Mouse (Mus musculus) spleen, postnatal 36 days (tissue): ENCODE measurements around the gene Gm2075.
"Not testable (repeated sequence)": the region's sequence is repeated elsewhere in the genome, so short reads cannot be mapped to it uniquely, and the experiment has no call there.

ENCODE experiments used
- DNase-seq, 2 experiments: peaks; one replicate each; pipeline ENCODE4 v3.0.0; 2022; ENCODE audit warnings: low spot score in 2 of 2, mixed read lengths in 1 of 2

The Gm2075 gene

DNA sequence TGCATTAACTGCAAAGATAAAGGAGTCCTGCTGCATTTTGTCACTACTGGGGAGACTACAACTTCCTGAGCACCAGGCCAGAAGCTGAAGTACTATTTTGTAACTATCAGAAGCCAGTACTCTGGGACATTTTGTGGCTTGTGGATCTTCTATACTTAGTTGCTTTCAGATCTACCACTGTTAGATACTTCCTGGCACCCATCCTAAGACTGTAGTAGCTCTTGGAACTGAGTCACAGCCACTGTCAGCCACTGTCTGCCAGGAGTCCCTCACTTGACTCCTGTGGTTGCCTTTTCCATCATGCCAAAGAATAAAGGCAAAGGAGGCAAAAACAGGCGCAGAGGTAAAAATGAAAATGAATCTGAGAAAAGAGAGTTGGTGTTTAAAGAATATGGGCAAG is at the start of gene Gm2075:
Gm2075 (plus strand) TSS at position 301 of the 400 bp plus-strand sequence.
- not testable (repeated sequence) for DNase-seq

DNA sequence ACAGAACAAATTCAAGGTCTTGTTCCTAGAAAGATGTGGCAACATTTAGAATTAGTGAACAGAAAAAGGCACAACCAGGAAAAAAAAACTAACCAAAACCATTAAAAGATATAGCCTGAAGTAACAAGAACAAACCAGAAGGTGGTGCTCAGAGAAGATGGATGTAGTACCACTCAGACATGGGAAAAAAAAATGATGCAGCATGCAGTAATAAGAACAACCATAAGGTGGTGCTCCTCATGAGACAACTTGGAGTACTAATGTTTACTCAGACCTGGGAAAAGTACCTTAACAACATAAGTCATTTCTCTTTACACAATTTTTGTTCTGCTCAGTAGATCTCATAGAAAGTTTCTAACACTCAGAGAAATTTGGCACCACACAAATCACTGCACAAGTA is 27.6 kb upstream of the Gm2075 start:
- DNase-seq: not testable (repeated sequence)

DNA sequence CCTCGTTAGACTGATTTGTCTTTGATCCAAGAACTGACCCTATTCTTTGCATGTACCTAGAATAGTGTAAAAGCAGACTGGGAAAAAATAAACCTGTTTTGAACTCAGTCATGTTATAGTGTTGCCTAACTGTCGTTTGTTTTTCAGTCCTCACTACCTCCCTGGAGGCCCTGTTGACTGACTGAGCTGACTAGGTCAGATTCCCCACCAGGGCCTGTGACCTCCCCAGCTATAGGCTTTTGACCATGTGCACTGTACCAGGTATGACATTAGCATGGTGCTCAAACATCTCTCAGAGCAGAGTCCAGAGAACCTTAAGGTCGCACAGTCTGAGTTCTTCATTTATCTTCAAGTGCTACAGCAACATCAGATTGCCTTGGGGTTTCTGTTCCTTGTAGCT is 7.5 kb upstream of the Gm2075 start:
- not testable (repeated sequence) for DNase-seq

DNA sequence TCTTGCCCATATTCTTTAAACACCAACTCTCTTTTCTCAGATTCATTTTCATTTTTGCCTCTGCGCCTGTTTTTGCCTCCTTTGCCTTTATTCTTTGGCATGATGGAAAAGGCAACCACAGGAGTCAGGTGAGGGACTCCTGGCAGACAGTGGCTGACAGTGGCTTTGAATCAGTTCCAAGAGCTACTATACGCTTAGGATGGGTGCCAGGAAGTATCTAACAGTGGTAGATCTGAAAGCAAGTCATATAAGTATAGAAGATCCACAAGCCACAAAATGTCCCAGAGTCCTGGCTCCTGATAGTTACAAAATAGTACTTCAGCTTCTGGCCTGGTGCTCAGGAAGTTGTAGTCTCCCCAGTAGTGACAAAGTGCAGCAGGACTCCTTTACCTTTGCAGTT is 7.0 kb downstream of the Gm2075 start, which contains the start of gene Gm6803:
Gm6803 (minus strand) TSS at position 101 of the 400 bp plus-strand sequence.
- DNase-seq: not testable (repeated sequence)

DNA sequence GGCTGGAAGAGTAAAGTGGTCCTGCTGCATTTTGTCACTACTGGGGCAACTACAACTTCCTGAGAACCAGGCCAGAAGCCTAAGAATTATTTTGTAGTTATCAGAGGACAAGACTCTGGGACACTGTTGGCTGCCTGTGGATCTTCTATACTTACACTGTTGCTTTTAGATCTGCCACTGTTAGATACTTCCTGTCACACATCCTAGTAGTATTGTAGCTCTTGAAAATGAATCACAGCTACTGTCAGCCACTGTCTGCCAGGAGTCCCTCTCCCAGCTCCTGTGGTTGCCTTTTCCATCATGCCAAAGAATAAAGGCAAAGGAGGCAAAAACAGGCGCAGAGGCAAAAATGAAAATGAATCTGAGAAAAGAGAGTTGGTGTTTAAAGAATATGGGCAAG is 15.1 kb downstream of the Gm2075 start, which contains the start of gene Gm2056:
Gm2056 (plus strand) TSS at position 301 of the 400 bp plus-strand sequence.
- not testable (repeated sequence) for DNase-seq

DNA sequence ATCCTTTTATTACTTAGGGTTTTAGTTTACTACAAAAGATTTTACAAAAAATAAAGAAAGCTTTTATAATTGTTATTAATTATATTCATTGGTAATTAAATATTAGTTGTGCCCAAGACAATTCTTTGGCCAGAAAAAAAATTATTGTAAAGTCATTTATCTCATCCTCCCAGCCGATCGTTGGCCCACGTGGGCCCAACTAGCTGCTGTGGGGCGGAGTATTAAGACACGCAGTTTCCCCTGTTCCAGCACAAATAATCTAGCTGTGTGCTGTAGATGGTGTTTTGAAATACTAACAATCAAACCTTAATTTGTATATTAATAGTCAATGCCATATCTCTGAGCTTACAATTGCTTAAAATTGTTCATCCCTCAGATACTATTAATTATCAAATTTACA is 20.6 kb downstream of the Gm2075 start:
- not testable (repeated sequence) for DNase-seq

DNA sequence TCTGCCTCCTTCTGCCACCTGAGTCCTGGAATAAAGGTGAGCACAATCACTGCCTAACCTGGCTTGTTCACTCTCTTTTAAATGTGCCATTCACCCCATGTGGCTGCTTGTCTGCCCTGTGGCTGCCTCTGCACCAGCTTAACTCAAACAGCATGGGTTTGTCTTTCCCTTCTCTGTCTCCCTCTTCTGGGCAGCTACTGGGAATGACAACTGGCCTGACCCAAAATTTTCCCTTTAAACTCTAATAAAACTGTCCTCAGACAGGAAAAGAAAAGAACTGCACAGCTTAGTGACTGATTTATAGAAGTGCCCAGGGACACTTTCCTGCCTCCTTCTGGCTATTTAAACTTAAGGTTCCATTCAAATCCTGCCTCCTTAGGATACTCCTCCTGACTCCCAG is 27.4 kb downstream of the Gm2075 start:
- not testable (repeated sequence) for DNase-seq

DNA sequence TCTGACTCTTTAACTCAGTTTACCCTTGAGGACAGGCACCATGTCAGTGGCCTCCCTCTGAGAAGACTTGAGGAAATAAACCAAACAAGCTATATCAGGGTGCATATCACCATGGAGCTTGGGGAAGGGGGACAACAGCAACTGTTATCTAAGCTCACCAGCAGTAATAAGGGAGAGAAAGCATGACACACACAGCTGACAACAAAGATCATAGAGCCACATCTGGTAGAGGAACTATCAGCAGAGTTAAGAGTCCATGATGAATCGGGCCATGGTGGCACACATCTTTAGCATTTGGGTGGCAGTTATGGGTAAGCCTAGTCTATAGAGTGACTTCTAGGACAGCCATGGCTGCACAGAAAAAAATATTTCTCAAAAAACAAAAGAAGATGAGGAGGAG is 28.1 kb downstream of the Gm2075 start:
- not testable (repeated sequence) for DNase-seq

DNA sequence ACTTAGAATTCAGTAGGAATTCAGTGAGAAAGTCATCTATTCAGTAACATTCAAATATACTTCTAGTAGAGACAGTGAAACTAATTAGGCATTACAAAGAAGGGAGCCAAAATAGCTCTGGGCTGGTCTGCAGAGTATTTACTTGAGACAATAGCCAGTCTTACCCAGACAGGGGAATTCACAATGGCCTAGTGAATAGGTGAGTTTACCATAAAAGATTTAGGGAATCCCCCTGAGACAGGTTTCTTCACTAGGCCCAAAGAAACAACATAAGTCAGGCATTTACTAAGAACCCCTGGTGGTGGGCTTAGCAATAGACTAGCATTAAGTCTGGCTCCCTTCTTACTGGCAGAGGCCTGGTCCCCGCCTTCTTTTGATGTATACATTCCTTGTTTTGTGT is 33.6 kb downstream of the Gm2075 start:
- DNase-seq: not testable (repeated sequence)
